Mouse (Mus musculus): ENCODE data around the gene Pth. TPM values are rescaled to one million over a fixed set of nuclear protein-coding genes. Genes with fewer than 3 reads are reported as not detected.

Pth gene
- not detected in 2 replicates for polyA plus RNA-seq (2015; fragmentation: Nextera tagmentation; extraction: Ambion mirVana)

DNA sequence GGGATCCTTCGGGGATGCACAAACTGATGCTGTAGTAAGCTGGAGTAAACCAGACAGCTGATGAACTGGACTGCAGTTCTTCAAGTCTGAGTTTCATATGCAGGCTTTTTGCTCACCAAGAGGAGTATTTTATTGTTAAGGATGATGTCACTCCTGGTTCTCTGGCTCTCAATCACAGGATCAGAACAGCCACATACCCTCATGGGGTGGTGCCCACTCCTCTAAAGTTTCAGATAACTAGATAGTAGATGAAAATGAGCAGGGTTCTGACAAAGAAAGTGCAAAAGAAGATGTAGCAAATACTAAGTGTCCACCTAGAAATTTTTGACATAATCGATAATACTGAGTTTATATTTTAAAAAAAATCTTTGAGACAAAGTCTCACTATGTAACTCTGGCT lies at the start of gene Pth:
TSS of gene Pth (minus strand) at position 101 of the 400 bp plus-strand sequence.
- Histone ChIP-seq H3K27me3 (replicated peaks; ENCODE audit: control insufficient read depth, insufficient read depth, low read length) (no peaks in the 10 kb centered on the region), H3K9ac (ENCODE audit: low read depth, low read length) (no peak within 1 kb of the TSS), H3K9me3 (ENCODE audit: control insufficient read depth, low read length) (no peaks in the 10 kb centered on the region), H3K4me2 (ENCODE audit: low read depth, low read length) (no peak within 1 kb of the TSS), H3K4me1 (ENCODE audit: control insufficient read depth, insufficient read depth, low read length) (no peaks in the 10 kb centered on the region), H3K36me3 (ENCODE audit: control insufficient read depth, insufficient read depth, low read length) (no peaks in the 10 kb centered on the region), H3K4me3 (ENCODE audit: low read length) (no peak within 1 kb of the TSS), H3K27ac (ENCODE audit: low read length) (no peak within 1 kb of the TSS)
- 86% methylated on average over 2 of the region's 2 CpGs for WGBS
- ATAC-seq = no peak

GRCm38 (mm10) chr7:113436312-113436711 lies 47.9 kb upstream of the Pth start:
- no peak for ATAC-seq
- Histone ChIP-seq H3K9ac (ENCODE audit: low read depth, low read length) (no peak overlapping the region), H3K27me3 (replicated peaks; ENCODE audit: control insufficient read depth, insufficient read depth, low read length) (no peaks in the 10 kb centered on the region), H3K4me2 (ENCODE audit: low read depth, low read length) (no peak overlapping the region), H3K4me1 (ENCODE audit: control insufficient read depth, insufficient read depth, low read length) (no peaks in the 10 kb centered on the region), H3K9me3 (ENCODE audit: control insufficient read depth, low read length) (no peaks in the 10 kb centered on the region), H3K27ac (ENCODE audit: low read length) (no peak overlapping the region), H3K36me3 (ENCODE audit: control insufficient read depth, insufficient read depth, low read length) (no peaks in the 10 kb centered on the region), H3K4me3 (ENCODE audit: low read length) (no peak overlapping the region)
- 88% methylated on average over 10 of the region's 10 CpGs for WGBS

DNA sequence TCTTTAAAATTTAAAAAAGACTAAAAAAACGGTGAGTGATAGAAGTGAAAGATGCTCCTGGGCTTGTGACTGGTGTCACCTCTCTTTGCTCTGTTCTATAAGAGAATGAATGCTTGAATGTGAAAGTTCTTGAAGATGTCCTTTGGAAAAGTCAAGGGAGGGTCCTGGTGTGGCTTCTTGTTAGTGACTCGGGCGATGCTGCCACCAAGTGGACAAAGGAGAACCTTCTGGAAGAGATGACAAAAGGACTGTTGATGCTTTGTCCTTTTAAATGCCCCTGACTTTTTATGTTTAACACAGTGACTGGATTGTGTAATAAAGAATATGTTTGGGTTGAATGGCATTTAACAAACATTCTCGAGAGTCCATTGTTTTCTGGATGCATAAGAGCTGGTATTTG lies 45.9 kb upstream of the Pth start:
- H3K27ac ChIP-seq (ENCODE audit: low read length) = no peak overlapping the region
- H3K27me3 ChIP-seq (replicated peaks; ENCODE audit: control insufficient read depth, insufficient read depth, low read length) = no peaks in the 10 kb centered on the region
- H3K4me3 ChIP-seq (ENCODE audit: low read length) = no peak overlapping the region
- ATAC-seq = no peak
- no peaks in the 10 kb centered on the region for H3K4me1 ChIP-seq (ENCODE audit: control insufficient read depth, insufficient read depth, low read length)
- H3K4me2 ChIP-seq (ENCODE audit: low read depth, low read length) = no peak overlapping the region
- WGBS = 21% methylated on average over 4 of the region's 4 CpGs
- no peak overlapping the region for H3K9ac ChIP-seq (ENCODE audit: low read depth, low read length)
- no peaks in the 10 kb centered on the region for H3K36me3 ChIP-seq (ENCODE audit: control insufficient read depth, insufficient read depth, low read length)
- no peaks in the 10 kb centered on the region for H3K9me3 ChIP-seq (ENCODE audit: control insufficient read depth, low read length)

DNA sequence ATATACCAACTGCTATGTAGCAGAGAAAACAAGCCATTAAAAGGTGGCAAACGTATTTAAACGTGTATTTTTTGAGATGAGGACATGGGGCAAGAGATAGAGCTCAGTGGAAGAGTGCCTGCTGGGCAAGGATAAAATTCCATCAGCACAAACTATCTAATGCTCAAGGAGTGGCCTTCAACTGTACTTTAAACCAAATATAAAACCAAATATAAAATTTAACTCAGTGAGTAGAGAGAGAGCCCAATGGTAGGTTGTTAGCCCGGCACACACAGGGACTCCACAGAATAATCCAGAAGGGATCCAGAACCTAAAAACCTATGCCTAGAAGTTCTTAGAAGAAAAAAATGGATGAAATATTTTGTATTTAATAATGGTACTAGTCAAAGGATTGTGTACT lies 45.1 kb upstream of the Pth start:
- WGBS = 84% methylated on average over 3 of the region's 3 CpGs
- H3K36me3 ChIP-seq (ENCODE audit: control insufficient read depth, insufficient read depth, low read length) = no peaks in the 10 kb centered on the region
- no peak overlapping the region for H3K9ac ChIP-seq (ENCODE audit: low read depth, low read length)
- ATAC-seq = no peak
- no peak overlapping the region for H3K27ac ChIP-seq (ENCODE audit: low read length)
- no peak overlapping the region for H3K4me2 ChIP-seq (ENCODE audit: low read depth, low read length)
- no peaks in the 10 kb centered on the region for H3K9me3 ChIP-seq (ENCODE audit: control insufficient read depth, low read length)
- no peak overlapping the region for H3K4me3 ChIP-seq (ENCODE audit: low read length)
- H3K27me3 ChIP-seq (replicated peaks; ENCODE audit: control insufficient read depth, insufficient read depth, low read length) = no peaks in the 10 kb centered on the region
- H3K4me1 ChIP-seq (ENCODE audit: control insufficient read depth, insufficient read depth, low read length) = no peaks in the 10 kb centered on the region

GRCm38 (mm10) chr7:113432891-113433290 lies 44.5 kb upstream of the Pth start:
- ATAC-seq = no peak
- Histone ChIP-seq H3K27ac (ENCODE audit: low read length) (no peak overlapping the region), H3K9me3 (ENCODE audit: control insufficient read depth, low read length) (no peaks in the 10 kb centered on the region), H3K27me3 (replicated peaks; ENCODE audit: control insufficient read depth, insufficient read depth, low read length) (no peaks in the 10 kb centered on the region), H3K36me3 (ENCODE audit: control insufficient read depth, insufficient read depth, low read length) (no peaks in the 10 kb centered on the region), H3K9ac (ENCODE audit: low read depth, low read length) (no peak overlapping the region), H3K4me3 (ENCODE audit: low read length) (no peak overlapping the region), H3K4me2 (ENCODE audit: low read depth, low read length) (no peak overlapping the region), H3K4me1 (ENCODE audit: control insufficient read depth, insufficient read depth, low read length) (no peaks in the 10 kb centered on the region)
- WGBS = 77% methylated on average over 4 of the region's 4 CpGs

DNA sequence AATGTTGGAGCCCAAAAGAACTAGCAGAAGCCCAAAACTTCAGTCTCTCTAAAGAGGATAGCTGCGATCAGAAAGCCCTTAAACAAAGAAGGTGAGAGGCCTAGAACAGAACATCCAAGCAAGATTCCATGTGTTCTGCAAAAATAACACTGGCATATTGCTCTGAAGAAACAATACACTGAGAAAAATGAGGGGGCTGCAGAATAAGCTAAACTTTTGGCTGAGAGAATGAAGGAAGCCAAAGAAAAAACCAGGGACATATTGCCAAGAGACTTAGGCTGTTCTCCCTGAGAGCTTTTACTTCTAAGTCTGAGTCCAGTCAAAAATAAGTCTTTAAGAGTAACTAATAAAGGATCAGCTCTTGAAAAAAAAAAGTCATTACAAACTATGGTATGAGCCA lies 32.4 kb upstream of the Pth start:
- H3K9me3 ChIP-seq (ENCODE audit: control insufficient read depth, low read length) = no peaks in the 10 kb centered on the region
- no peaks in the 10 kb centered on the region for H3K27me3 ChIP-seq (replicated peaks; ENCODE audit: control insufficient read depth, insufficient read depth, low read length)
- H3K36me3 ChIP-seq (ENCODE audit: control insufficient read depth, insufficient read depth, low read length) = no peaks in the 10 kb centered on the region
- H3K27ac ChIP-seq (ENCODE audit: low read length) = no peak overlapping the region
- ATAC-seq = no peak
- WGBS = 89% methylated on average over 1 of the region's 1 CpGs
- H3K9ac ChIP-seq (ENCODE audit: low read depth, low read length) = no peak overlapping the region
- H3K4me3 ChIP-seq (ENCODE audit: low read length) = no peak overlapping the region
- peaks cover 7% of the 10 kb centered on the region; the same call in 1 of the 2 replicates for H3K4me1 ChIP-seq (ENCODE audit: control insufficient read depth, insufficient read depth, low read length)
- no peak overlapping the region for H3K4me2 ChIP-seq (ENCODE audit: low read depth, low read length)

GRCm38 (mm10) chr7:113419070-113419782 lies 30.9 kb upstream of the Pth start:
- H3K4me3 ChIP-seq (ENCODE audit: low read length) = no peak overlapping the region
- peak; percentile 91 for ATAC-seq
- no peak overlapping the region for H3K4me2 ChIP-seq (ENCODE audit: low read depth, low read length)
- H3K9ac ChIP-seq (ENCODE audit: low read depth, low read length) = no peak overlapping the region
- 18% methylated on average over 4 of the region's 4 CpGs for WGBS
- no peaks in the 10 kb centered on the region for H3K27me3 ChIP-seq (replicated peaks; ENCODE audit: control insufficient read depth, insufficient read depth, low read length)
- H3K27ac ChIP-seq (ENCODE audit: low read length) = no peak overlapping the region
- H3K36me3 ChIP-seq (ENCODE audit: control insufficient read depth, insufficient read depth, low read length) = no peaks in the 10 kb centered on the region
- H3K9me3 ChIP-seq (ENCODE audit: control insufficient read depth, low read length) = no peaks in the 10 kb centered on the region
- peaks cover 7% of the 10 kb centered on the region; the same call in 1 of the 2 replicates for H3K4me1 ChIP-seq (ENCODE audit: control insufficient read depth, insufficient read depth, low read length)

DNA sequence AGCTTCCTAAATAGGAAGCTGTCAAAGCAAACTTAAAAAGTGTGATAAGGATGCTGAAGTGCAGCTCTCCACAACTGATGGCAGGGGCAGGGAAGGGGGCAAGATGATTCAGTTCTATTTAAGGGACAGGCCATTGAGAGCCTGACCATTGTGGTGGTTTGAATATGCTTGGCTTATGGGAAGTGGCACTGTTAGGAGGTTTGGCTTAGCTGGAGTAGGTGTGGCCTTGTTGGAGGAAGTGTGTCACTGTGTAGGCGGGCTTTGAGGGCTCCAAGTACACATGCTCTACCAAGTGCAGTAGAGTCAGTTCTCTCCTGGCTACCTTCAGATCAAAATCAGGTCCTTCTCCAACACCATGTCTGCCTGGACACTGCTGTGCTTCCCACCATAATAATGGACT lies 28.2 kb upstream of the Pth start:
- Histone ChIP-seq H3K36me3 (ENCODE audit: control insufficient read depth, insufficient read depth, low read length) (no peaks in the 10 kb centered on the region), H3K9ac (ENCODE audit: low read depth, low read length) (no peak overlapping the region), H3K4me1 (ENCODE audit: control insufficient read depth, insufficient read depth, low read length) (peaks cover 7% of the 10 kb centered on the region; the same call in 1 of the 2 replicates), H3K4me3 (ENCODE audit: low read length) (no peak overlapping the region), H3K27me3 (replicated peaks; ENCODE audit: control insufficient read depth, insufficient read depth, low read length) (no peaks in the 10 kb centered on the region), H3K27ac (ENCODE audit: low read length) (no peak overlapping the region), H3K9me3 (ENCODE audit: control insufficient read depth, low read length) (no peaks in the 10 kb centered on the region), H3K4me2 (ENCODE audit: low read depth, low read length) (no peak overlapping the region)
- ATAC-seq = no peak
- 84% methylated on average over 1 of the region's 1 CpGs for WGBS

GRCm38 (mm10) chr7:113415256-113415655 lies 26.9 kb upstream of the Pth start:
- no peak for ATAC-seq
- Histone ChIP-seq H3K27me3 (replicated peaks; ENCODE audit: control insufficient read depth, insufficient read depth, low read length) (no peaks in the 10 kb centered on the region), H3K9me3 (ENCODE audit: control insufficient read depth, low read length) (no peaks in the 10 kb centered on the region), H3K4me2 (ENCODE audit: low read depth, low read length) (no peak overlapping the region), H3K27ac (ENCODE audit: low read length) (no peak overlapping the region), H3K4me1 (ENCODE audit: control insufficient read depth, insufficient read depth, low read length) (peaks cover 7% of the 10 kb centered on the region; the same call in 1 of the 2 replicates), H3K9ac (ENCODE audit: low read depth, low read length) (no peak overlapping the region), H3K4me3 (ENCODE audit: low read length) (no peak overlapping the region), H3K36me3 (ENCODE audit: control insufficient read depth, insufficient read depth, low read length) (no peaks in the 10 kb centered on the region)
- 92% methylated on average over 3 of the region's 3 CpGs for WGBS

DNA sequence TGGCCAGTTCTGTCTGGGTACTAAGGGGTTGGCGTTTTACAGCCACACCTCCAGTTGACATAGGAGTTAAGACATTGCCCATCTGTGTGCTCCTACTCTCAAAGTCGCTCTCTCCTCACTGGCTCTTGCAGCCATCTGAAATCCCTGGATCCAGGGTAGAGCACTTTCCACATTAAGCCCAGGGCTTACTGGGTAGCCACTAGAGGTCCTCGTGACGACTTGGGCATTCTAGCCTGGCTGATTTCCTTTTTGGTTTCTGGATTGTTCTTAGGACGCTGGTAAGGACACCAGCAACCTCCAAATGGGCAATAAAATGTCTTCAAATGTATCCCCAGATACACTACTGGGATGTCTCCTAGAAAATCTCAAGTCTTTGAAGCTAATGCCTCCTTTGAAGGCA lies 20.3 kb upstream of the Pth start:
- H3K4me2 ChIP-seq (ENCODE audit: low read depth, low read length) = no peak overlapping the region

More for the DNA sequence above, 20.3 kb upstream of the Pth start:
- 62% methylated on average over 5 of the region's 5 CpGs for WGBS
- no peaks in the 10 kb centered on the region for H3K27me3 ChIP-seq (replicated peaks; ENCODE audit: control insufficient read depth, insufficient read depth, low read length)
- H3K9me3 ChIP-seq (ENCODE audit: control insufficient read depth, low read length) = no peaks in the 10 kb centered on the region
- H3K36me3 ChIP-seq (ENCODE audit: control insufficient read depth, insufficient read depth, low read length) = no peaks in the 10 kb centered on the region
- no peak overlapping the region for H3K27ac ChIP-seq (ENCODE audit: low read length)
- ATAC-seq = no peak
- H3K9ac ChIP-seq (ENCODE audit: low read depth, low read length) = no peak overlapping the region
- H3K4me3 ChIP-seq (ENCODE audit: low read length) = no peak overlapping the region
- H3K4me1 ChIP-seq (ENCODE audit: control insufficient read depth, insufficient read depth, low read length) = no peaks in the 10 kb centered on the region

All from intestine, embryonic 16.5 days (tissue).